Mouse (Mus musculus) liver, embryonic 15.5 days (tissue): ENCODE data around the gene Tmem95. TPM values are rescaled to one million over a fixed set of nuclear protein-coding genes. Genes with fewer than 3 reads are reported as not detected.

ENCODE experiments used
- ATAC-seq: fragments of 200-750 bp; cut with Nextera tagmentation; 2 replicates; pipeline ENCODE4 v1.8.0; 2017; ENCODE audit warnings: moderate number of reproducible peaks, mild to moderate bottlenecking, moderate library complexity; ENCODE audit not compliant: insufficient read depth
- H3K27ac ChIP-seq: fragments of 300-500 bp; sonication (generic); replicated peaks from 2 replicates; pipeline ENCODE4 v1.5.1; 2015; ENCODE audit warnings: mild to moderate bottlenecking, inconsistent platforms
- H3K27me3 ChIP-seq: fragments of 300-500 bp; sonication (generic); 2 replicates; pipeline ENCODE4 v1.6.1; 2015; ENCODE audit warnings: mild to moderate bottlenecking, inconsistent platforms
- H3K36me3 ChIP-seq: fragments of 300-500 bp; sonication (generic); replicated peaks from 2 replicates; pipeline ENCODE4 v1.6.1; 2015; ENCODE audit warnings: moderate library complexity, mild to moderate bottlenecking, inconsistent platforms
- H3K4me1 ChIP-seq: fragments of 300-500 bp; sonication (generic); replicated peaks from 2 replicates; pipeline ENCODE4 v1.6.1; 2015; ENCODE audit warnings: inconsistent platforms
- H3K4me2 ChIP-seq: fragments of 300-500 bp; sonication (generic); 2 replicates; pipeline ENCODE4 v1.6.1; 2015; ENCODE audit warnings: moderate library complexity, mild to moderate bottlenecking, inconsistent platforms
- H3K4me3 ChIP-seq: fragments of 300-500 bp; sonication (generic); replicated peaks from 2 replicates; pipeline ENCODE4 v1.5.1; 2015; ENCODE audit warnings: mild to moderate bottlenecking, inconsistent platforms
- H3K9ac ChIP-seq: fragments of 300-500 bp; sonication (generic); 2 replicates; pipeline ENCODE4 v1.6.1; 2015; ENCODE audit warnings: moderate library complexity, mild to moderate bottlenecking, inconsistent platforms
- H3K9me3 ChIP-seq: fragments of 300-500 bp; sonication (generic); replicated peaks from 2 replicates; pipeline ENCODE4 v1.6.1; 2016; ENCODE audit warnings: inconsistent platforms
- WGBS: fragments of 180-500 bp; shearing (Covaris S2); methylation state at CpG from one replicate; pipeline ENCODE4 v1.1.7; 2015; ENCODE audit warnings: mixed read lengths; ENCODE audit not compliant: insufficient replicate concordance; 5-methylcytosine and 5-hydroxymethylcytosine counted together
- polyA plus RNA-seq: library from polyadenylated mRNA; unstranded; fragments of >200 nt; fragmentation: Nextera tagmentation; extraction: Ambion mirVana; gene quantifications from 2 replicates; pipeline ENCODE4 v1.2.1, GENCODE M21; 2015

The Tmem95 gene
- not detected in 2 replicates for polyA plus RNA-seq

DNA sequence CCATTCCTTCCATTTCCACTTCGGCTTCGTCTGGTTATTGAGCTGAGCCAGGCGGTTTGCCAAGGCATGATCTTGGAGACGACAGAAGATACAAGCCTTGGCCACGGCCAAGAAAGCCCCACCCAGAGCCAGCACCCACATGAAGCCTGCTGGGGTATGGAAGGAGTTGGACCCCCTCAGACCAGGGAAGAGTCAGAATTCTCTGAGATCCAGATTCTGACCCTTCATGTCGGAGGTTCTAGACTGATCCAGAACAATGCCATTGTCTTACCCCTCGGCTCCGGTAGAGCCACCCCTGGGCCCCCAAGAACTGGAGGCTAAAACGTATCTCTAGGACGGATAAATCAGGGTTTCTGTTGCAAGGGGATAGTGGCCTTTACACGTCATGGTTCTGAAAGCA is at the start of gene Tmem95:
Gene Tmem95, minus strand, starts transcription at position 141 of the 400 bp plus-strand sequence.
- H3K27ac ChIP-seq: peak within 1 kb of the TSS; percentile 79

DNA sequence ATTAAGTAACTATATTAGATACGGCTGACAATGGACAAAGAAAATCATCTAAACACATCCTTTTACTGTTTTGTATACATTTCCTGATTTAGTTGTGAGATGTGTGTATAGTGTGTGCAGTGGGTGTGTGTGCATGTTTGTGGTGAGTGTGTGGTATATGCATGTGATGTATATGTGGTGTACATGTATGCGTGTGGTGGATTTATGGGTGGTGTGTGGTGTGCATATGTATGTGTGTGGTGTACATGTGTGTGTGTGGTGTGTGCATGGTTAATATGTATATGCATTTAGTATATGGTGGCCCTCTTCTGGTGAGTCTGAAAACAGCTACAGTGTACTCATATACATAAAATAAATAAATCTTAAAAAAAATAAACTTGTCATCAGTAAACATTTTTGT is 49.7 kb upstream of the Tmem95 start:
- no peak overlapping the region for H3K9ac ChIP-seq
- WGBS: 84% methylated on average over 2 of the region's 2 CpGs
- no peak for ATAC-seq

More for the DNA sequence above, at the start of gene Tmem95:
- H3K9me3 ChIP-seq: no peaks in the 10 kb centered on the region
- H3K36me3 ChIP-seq: no peaks in the 10 kb centered on the region
- H3K4me2 ChIP-seq: peak within 1 kb of the TSS; percentile 97
- ATAC-seq: no peak
- H3K4me3 ChIP-seq: no peak within 1 kb of the TSS
- no peak within 1 kb of the TSS for H3K9ac ChIP-seq
- WGBS: 76% methylated on average over 11 of the region's 11 CpGs
- H3K4me1 ChIP-seq: peaks cover 83% of the 10 kb centered on the region
- 0 out of 2 replicates have a peak, but pooled peaks cover 3% of the 10 kb centered on the region for H3K27me3 ChIP-seq

DNA sequence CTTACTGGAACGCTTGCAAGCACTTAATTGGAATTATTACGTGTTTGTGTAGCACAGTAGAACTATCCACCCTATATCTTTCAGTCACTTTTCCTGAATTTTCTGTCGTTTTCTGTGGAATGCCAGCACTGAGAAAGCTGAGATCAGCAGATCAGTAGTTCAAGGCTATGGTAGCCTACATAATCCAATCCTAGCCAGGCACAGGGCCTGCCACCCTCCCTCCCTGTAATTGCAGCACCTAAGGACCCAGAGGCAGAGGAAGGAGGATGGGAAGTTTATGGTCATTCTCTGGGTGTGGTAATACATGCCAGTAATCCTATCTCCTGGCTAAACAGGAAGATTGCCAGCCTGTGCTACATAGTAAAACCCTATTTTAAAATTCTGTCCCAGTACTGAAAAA is 45.0 kb upstream of the Tmem95 start:
- Histone ChIP-seq H3K36me3 (peaks cover 17% of the 10 kb centered on the region), H3K4me3 (peak overlapping the region; percentile 88), H3K4me2 (peak overlapping the region; percentile 90), H3K4me1 (peaks cover 41% of the 10 kb centered on the region), H3K27me3 (no peaks in the 10 kb centered on the region), H3K9ac (peak overlapping the region; percentile 67), H3K9me3 (no peaks in the 10 kb centered on the region), H3K27ac (peak overlapping the region; percentile 97)
- no peak for ATAC-seq
- 62% methylated on average over 3 of the region's 3 CpGs for WGBS

More for the DNA sequence above, 49.7 kb upstream of the Tmem95 start:
- Histone ChIP-seq H3K4me2 (no peak overlapping the region), H3K27me3 (no peaks in the 10 kb centered on the region), H3K9me3 (no peaks in the 10 kb centered on the region), H3K4me3 (no peak overlapping the region), H3K4me1 (peaks cover 21% of the 10 kb centered on the region), H3K27ac (no peak overlapping the region), H3K36me3 (no peaks in the 10 kb centered on the region)

DNA sequence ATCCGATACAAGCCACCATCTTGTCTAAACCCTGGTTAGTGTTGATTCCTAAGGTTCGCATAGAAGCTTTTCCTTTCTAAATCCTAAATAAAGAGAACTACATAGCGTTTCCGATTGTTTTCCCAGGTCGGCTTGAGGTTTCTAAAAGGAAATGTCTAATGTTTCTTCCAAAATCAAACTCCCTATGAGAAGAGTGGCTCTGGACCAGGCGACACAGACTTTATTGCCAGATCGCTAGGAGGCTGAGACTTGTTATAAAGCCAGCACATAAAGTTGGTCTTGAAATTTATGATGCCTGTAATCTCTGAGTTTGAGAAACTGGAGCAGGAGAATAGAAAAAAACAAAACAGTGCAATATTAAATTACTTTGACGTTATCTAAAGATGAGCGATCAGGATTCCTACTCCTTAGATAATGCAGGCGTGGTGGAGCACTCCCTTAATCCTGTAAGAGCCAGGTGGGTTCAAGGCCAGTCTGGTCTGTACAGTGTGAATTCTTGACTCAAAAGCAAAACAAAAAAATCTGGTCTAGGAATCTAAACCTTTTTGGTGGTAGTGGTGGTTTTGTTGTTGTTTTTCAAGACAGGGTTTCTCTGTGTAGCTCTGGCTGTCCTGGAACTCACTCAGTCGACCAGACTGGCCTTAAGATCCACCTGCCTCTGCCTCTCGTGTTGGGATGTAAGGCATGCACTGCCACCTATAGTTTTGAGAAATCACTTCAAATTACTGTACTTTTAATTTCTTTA is 44.4 kb upstream of the Tmem95 start:
- Histone ChIP-seq H3K4me2 (peak overlapping the region; percentile 90), H3K4me1 (peaks cover 48% of the 10 kb centered on the region), H3K4me3 (peak overlapping the region; percentile 88), H3K27ac (peak overlapping the region; percentile 97), H3K9me3 (no peaks in the 10 kb centered on the region), H3K36me3 (peaks cover 23% of the 10 kb centered on the region), H3K9ac (peak overlapping the region; percentile 67), H3K27me3 (no peaks in the 10 kb centered on the region)
- 3% methylated on average over 12 of the region's 12 CpGs for WGBS
- no peak for ATAC-seq

DNA sequence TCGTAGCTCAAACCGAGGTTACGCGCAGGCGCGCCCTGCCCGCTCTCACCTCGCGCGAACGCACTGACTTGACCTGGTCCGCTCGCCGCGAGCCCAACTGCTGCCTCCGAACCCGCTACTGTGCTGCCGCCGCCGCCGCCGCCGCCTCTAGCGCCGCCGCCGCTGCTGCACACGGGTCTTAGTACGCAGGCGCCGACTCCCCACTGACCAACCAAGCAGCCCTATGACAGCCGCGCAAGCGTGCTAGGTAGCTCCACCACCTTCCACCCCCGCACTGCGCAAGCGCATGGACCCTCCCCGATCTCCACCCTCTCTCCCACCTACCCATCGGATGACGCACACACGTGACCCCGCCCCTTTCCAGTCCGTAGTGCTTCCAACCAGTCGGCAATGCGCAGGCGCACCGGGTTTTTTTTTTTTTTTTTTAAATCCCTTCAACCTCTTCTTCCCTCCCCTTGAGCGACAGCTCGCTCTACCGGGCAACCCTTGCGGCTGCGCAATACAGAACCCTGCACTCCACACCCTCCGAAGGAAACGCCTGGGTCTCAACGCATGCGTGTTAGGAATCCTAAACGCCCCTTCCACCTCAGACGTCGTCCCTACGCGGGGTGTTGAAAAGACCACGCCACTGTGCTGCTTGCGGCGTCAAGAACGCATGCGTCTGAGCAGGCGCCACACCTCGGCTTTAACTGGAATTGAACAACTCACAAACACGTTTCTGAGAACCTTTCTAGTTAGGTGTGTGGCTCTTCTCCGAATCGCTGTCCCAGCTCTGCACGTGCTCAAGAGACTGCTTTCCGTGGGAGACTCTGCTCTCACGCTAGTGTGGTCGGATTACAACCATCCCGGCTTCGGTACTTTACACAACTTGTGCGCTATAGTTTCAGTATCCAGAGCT is 43.5 kb upstream of the Tmem95 start, which contains the start of gene Eif5a:
Gene Eif5a, minus strand, starts transcription at position 845 of the 898 bp plus-strand sequence.
- Histone ChIP-seq H3K27me3 (no peaks in the 10 kb centered on the region), H3K36me3 (peaks cover 32% of the 10 kb centered on the region), H3K9me3 (no peaks in the 10 kb centered on the region), H3K27ac (peak within 1 kb of the TSS; percentile 97), H3K4me3 (peak within 1 kb of the TSS; percentile 88), H3K9ac (peak within 1 kb of the TSS; percentile 97), H3K4me1 (peaks cover 56% of the 10 kb centered on the region), H3K4me2 (peak within 1 kb of the TSS; percentile 90)
- ATAC-seq: peak; percentile 90
- under 1% methylated on average over 78 of the region's 78 CpGs for WGBS

DNA sequence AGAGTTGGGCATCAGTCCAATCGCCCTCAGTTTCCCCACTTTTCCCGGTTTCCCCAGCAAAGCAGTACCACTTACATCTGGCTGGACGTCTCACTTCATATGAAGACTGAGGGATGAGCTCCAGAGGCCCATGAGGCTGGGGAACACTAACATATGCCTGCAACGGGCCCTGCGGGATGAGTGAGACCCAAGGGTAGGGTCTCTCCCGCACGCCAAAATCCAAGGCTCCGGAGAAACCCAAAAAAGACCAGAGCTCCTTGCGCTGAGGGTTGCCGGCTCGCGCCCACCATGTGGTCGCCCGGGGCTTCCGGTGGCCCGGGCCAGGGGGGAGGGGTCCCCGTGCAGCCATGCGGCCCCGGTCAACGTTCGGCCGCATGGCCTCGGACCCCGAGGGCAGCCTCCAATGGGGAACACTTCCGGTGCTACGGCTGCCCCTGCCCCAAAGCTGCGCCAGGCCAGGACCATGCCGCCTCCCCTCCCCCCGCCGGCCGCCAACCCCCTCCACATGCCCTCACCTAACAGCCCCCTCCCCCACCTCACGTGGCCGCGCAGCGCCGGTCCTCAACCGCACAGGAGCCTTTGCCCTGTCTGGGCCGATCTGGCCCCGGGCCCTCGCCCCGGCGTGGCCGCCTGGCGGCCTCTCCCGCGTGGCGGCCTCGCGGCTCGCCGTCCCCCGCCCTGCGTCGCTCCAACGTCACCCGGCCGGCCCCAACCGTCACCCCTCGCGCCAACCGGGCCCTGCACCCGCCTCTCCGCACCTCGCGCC is 42.6 kb upstream of the Tmem95 start:
- Histone ChIP-seq H3K27ac (peak overlapping the region; percentile 97), H3K9ac (peak overlapping the region; percentile 97), H3K4me2 (peak overlapping the region; percentile 90), H3K4me3 (peak overlapping the region; percentile 88), H3K9me3 (no peaks in the 10 kb centered on the region), H3K4me1 (peaks cover 65% of the 10 kb centered on the region), H3K27me3 (no peaks in the 10 kb centered on the region), H3K36me3 (peaks cover 41% of the 10 kb centered on the region)
- ATAC-seq: peak; percentile 11
- WGBS: under 1% methylated on average over 63 of the region's 65 CpGs

DNA sequence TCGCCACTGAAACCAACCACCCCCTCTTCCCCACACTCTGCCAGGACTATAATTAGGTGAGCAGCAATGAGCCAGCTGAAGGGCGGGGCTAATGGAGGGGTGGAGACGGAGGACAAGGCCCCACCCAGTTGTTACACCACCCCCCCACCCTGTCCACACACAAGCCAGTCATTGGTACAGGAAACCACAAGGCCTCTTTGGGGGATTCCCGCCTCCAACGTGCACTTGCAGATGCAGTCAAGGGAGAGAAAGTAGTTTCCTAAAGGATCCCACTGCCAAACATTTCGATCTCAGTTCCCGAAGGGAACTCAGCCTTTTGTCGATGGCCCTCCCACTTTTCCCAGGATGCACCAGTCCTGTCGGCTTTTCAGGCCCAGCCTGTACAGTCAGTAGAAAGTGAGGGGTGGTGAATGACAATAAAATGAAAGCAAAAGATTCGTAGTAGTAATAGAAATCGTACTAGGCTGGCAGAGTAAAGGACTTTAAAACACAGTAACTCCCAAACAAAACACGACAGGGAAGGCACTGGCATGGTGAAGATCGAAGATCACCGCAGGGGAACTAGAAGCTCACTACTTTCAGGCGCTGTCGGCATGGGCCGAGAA is 41.9 kb upstream of the Tmem95 start:
- Histone ChIP-seq H3K4me2 (peak overlapping the region; percentile 90), H3K4me3 (peak overlapping the region; percentile 88), H3K27me3 (no peaks in the 10 kb centered on the region), H3K9ac (peak overlapping the region; percentile 97), H3K4me1 (peaks cover 72% of the 10 kb centered on the region), H3K27ac (peak overlapping the region; percentile 97), H3K36me3 (peaks cover 48% of the 10 kb centered on the region), H3K9me3 (no peaks in the 10 kb centered on the region)
- WGBS: under 1% methylated on average over 17 of the region's 17 CpGs
- ATAC-seq: peak; percentile 38

DNA sequence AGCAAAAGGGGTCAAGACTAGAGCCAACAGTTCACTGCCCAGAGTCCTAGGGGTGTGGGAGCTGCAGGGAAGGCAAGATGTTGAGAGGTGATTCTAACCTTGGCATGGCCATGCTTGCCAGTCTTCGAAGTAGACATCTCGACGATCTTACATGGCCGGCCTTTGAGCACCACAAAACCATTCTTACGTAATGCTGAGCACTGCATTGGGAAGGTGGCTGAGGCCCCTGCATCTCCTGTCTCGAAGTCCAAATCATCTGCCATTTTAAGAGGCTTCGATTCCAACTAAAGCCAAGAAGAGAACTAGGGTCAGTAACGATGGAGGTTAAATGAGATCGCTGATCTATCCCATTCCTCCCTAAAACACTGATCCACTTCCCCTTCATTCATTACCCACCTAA is 41.2 kb upstream of the Tmem95 start:
- Histone ChIP-seq H3K4me3 (peak overlapping the region; percentile 88), H3K36me3 (peaks cover 50% of the 10 kb centered on the region), H3K9me3 (no peaks in the 10 kb centered on the region), H3K9ac (peak overlapping the region; percentile 97), H3K27me3 (no peaks in the 10 kb centered on the region), H3K4me2 (peak overlapping the region; percentile 90), H3K4me1 (peaks cover 74% of the 10 kb centered on the region), H3K27ac (peak overlapping the region; percentile 97)
- WGBS: 40% methylated on average over 9 of the region's 9 CpGs
- no peak for ATAC-seq

DNA sequence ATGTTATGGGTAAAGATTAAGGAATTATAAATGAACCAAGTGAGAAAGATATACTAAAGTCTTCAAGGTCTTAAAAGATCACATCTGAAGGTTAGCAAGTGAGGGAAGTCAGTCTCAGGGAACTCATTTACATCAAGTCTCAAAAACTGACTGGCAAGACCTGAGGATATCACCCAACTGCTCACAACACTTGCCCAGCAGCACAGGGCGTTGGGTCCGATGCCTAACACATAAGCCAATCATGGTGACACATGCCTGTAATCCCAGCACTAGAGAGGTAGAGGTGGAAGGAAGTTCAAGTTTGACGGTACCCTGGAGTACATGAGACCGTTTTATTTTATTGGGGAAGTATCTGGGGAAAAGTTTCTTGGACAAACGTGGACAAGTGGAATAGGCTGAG is 40.3 kb upstream of the Tmem95 start:
- Histone ChIP-seq H3K27ac (peak overlapping the region; percentile 97), H3K9me3 (no peaks in the 10 kb centered on the region), H3K36me3 (peaks cover 52% of the 10 kb centered on the region), H3K27me3 (no peaks in the 10 kb centered on the region), H3K9ac (peak overlapping the region; percentile 20; the same call in 1 of the 2 replicates), H3K4me3 (peak overlapping the region; percentile 88; the same call in 1 of the 2 replicates), H3K4me2 (peak overlapping the region; percentile 90), H3K4me1 (peaks cover 70% of the 10 kb centered on the region)
- ATAC-seq: no peak
- WGBS: 66% methylated on average over 5 of the region's 5 CpGs

DNA sequence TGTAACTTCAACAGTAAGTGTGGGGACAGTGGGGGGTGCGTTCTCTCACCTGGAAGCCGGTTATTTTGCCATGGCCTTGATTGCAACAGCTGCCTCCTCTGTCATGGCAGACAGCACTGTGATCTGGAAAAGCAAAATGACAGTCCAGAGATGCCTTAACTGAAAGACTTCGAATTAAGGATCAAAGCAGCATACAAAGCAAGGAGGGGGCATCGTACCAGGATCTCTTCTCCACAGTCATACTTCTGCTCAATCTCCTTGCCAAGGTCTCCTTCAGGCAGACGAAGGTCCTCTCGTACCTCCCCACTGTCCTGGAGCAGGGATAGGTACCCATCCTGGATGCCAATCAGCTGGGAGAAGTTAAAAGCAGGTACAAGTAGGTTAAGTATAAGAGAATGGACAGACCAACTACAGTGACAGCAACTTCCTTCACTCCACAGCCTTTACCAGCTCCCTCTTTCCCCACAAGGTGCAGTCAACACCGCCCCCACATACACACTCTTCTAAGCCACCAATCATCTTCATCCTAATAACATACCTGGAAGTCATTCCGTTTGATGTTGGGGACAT is 39.6 kb upstream of the Tmem95 start:
- Histone ChIP-seq H3K36me3 (peaks cover 59% of the 10 kb centered on the region), H3K9ac (peak overlapping the region; percentile 20; the same call in 1 of the 2 replicates), H3K4me2 (peak overlapping the region; percentile 90), H3K4me1 (peaks cover 69% of the 10 kb centered on the region), H3K27ac (peak overlapping the region; percentile 97), H3K9me3 (no peaks in the 10 kb centered on the region), H3K27me3 (no peaks in the 10 kb centered on the region), H3K4me3 (peak overlapping the region; percentile 86)
- ATAC-seq: no peak
- 64% methylated on average over 8 of the region's 8 CpGs for WGBS
